Mouse (Mus musculus): ENCODE results near the gene Aplp1. TPM values are rescaled to one million over a fixed set of nuclear protein-coding genes. Genes with fewer than 3 reads are reported as not detected.

Aplp1 gene
- polyA plus RNA-seq, 1 experiment, result 2.3 TPM

DNA sequence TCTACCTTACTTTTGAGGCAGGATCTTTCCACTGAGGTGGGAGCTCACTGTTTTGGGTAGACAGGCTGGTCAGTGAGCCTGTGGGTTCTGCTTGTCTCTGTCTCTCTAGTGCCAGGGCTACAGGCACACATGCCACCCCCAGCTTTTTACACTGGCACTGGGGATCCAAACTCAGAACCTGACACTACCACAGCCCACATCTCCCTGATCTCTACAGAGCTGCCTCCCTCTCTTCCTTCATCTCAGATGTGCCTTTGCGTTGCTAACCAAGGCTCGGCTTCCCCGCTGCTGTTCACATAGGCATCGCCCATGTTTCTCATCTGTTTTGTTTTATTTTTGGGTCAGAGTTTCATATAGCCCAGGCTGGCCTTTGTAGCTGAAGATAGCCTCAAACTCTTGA lies 51.7 kb downstream of the Aplp1 start:
- peak overlapping the region; percentile 51 for H3K4me3 ChIP-seq (ENCODE audit: insufficient read depth, low read length)
- peak overlapping the region; percentile 99 for H3K27ac ChIP-seq (ENCODE audit: insufficient read depth, low read depth, low read length)
- TF ChIP-seq POLR2A (IDR thresholded peaks at IDR 0.05; ENCODE audit: borderline replicate concordance, low read depth, low read length) (no peak), CTCF (IDR thresholded peaks at IDR 0.05; ENCODE audit: low read depth, low read length) (no peak)

DNA sequence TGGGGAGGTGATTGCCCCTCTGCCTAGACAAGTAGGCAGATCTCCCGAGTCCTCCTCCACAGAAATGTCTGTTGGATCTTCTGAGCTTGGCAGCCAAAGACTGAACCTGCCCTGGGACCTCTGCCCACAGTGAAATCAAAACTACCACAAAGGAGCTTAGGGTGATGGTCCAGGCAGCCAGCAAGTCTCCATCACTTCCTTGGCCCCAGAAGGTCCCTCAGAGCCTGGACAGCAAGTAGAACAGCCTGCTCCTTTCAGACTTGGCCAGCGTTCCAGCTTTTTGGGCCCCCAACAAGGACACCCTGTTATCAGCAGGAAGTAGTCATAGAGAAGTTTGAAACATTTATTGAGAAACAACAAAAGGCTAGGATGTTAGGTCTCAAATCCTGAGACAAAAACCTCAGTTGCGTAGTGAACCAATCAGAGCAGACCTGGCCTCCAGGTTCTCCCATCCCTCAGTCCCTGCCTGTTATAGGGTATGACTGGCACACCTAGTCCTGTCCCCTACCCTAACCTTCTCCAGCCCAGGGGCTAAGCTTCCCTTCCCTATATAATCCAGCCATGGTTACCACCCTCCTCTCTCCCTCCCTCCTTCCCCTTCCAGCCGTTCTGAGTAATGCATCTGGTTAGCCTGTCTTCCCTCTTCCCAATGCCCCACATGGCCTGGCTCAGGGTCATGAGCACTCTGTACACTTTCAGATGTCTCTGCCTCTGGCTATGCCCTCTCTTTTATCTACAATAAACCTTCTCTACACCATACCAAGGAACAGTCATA lies 52.4 kb downstream of the Aplp1 start:
- Histone ChIP-seq H3K4me3 (ENCODE audit: insufficient read depth, low read length) (peak overlapping the region; percentile 51), H3K4me1 (ENCODE audit: control insufficient read depth, insufficient read depth, low read length) (peaks cover 21% of the 10 kb centered on the region), H3K27ac (ENCODE audit: insufficient read depth, low read depth, low read length) (peak overlapping the region; percentile 99)
- no peak for TF ChIP-seq POLR2A (IDR thresholded peaks at IDR 0.05; ENCODE audit: borderline replicate concordance, low read depth, low read length)
- no peak for TF ChIP-seq CTCF (IDR thresholded peaks at IDR 0.05; ENCODE audit: low read depth, low read length)

More for the DNA sequence above, 51.7 kb downstream of the Aplp1 start:
- H3K4me1 ChIP-seq (ENCODE audit: control insufficient read depth, insufficient read depth, low read length), result peaks cover 21% of the 10 kb centered on the region

Other genes starting within 250 kb of the Aplp1 start
- 501 and 572 TPM in 2 replicates for gene Capns1, start 246.7 kb downstream of the Aplp1 start, polyA plus RNA-seq (2012; ENCODE audit: insufficient read depth, insufficient read length, missing spikeins)
- gene Polr2i, start 213.6 kb downstream of the Aplp1 start, polyA plus RNA-seq (2012; ENCODE audit: insufficient read depth, insufficient read length, missing spikeins), result 47.6 and 50.3 TPM in 2 replicates
- gene Tbcb, start 213.3 kb downstream of the Aplp1 start, polyA plus RNA-seq (2012; ENCODE audit: insufficient read depth, insufficient read length, missing spikeins), result 83.3 and 108 TPM in 2 replicates
- gene Ovol3, start 209.8 kb downstream of the Aplp1 start, polyA plus RNA-seq (2012; ENCODE audit: insufficient read depth, insufficient read length, missing spikeins), result not detected in 2 replicates
- 0.55 and 1.0 TPM in 2 replicates for gene Thap8, start 165.4 kb downstream of the Aplp1 start, polyA plus RNA-seq (2012; ENCODE audit: insufficient read depth, insufficient read length, missing spikeins)
- gene Wdr62, start 165.1 kb downstream of the Aplp1 start, polyA plus RNA-seq (2012; ENCODE audit: insufficient read depth, insufficient read length, missing spikeins), result 21.4 and 25.8 TPM in 2 replicates
- 0.49 and 1.7 TPM in 2 replicates for gene Clip3, start 153.8 kb downstream of the Aplp1 start, polyA plus RNA-seq (2012; ENCODE audit: insufficient read depth, insufficient read length, missing spikeins)
- 32.8 and 39.9 TPM in 2 replicates for gene Alkbh6, start 136.8 kb downstream of the Aplp1 start, polyA plus RNA-seq (2012; ENCODE audit: insufficient read depth, insufficient read length, missing spikeins)
- 1.2 TPM in 1 of 2 replicates, not detected in the other for gene Syne4, start 130.7 kb downstream of the Aplp1 start, polyA plus RNA-seq (2012; ENCODE audit: insufficient read depth, insufficient read length, missing spikeins)
- not detected in 2 replicates for gene E130208F15Rik, start 123.8 kb downstream of the Aplp1 start, polyA plus RNA-seq (2012; ENCODE audit: insufficient read depth, insufficient read length, missing spikeins)
- 4.5 and 4.6 TPM in 2 replicates for gene Sdhaf1, start 121.6 kb downstream of the Aplp1 start, polyA plus RNA-seq (2012; ENCODE audit: insufficient read depth, insufficient read length, missing spikeins)
- not detected in 2 replicates for gene Lrfn3, start 82.8 kb downstream of the Aplp1 start, polyA plus RNA-seq (2012; ENCODE audit: insufficient read depth, insufficient read length, missing spikeins)
- gene Tyrobp, start 31.8 kb downstream of the Aplp1 start, polyA plus RNA-seq (2012; ENCODE audit: insufficient read depth, insufficient read length, missing spikeins), result 3,702 and 3,978 TPM in 2 replicates
- gene Hcst, start 25.7 kb downstream of the Aplp1 start, polyA plus RNA-seq (2012; ENCODE audit: insufficient read depth, insufficient read length, missing spikeins), result 53.0 and 56.7 TPM in 2 replicates
- 18.6 and 22.4 TPM in 2 replicates for gene Nfkbid, start 23.8 kb downstream of the Aplp1 start, polyA plus RNA-seq (2012; ENCODE audit: insufficient read depth, insufficient read length, missing spikeins)
- gene Kirrel2, start 12.2 kb upstream of the Aplp1 start, polyA plus RNA-seq (2012; ENCODE audit: insufficient read depth, insufficient read length, missing spikeins), result not detected in 2 replicates
- not detected in 2 replicates for gene Nphs1, start 12.8 kb upstream of the Aplp1 start, polyA plus RNA-seq (2012; ENCODE audit: insufficient read depth, insufficient read length, missing spikeins)
- gene Prodh2, start 48.1 kb upstream of the Aplp1 start, polyA plus RNA-seq (2012; ENCODE audit: insufficient read depth, insufficient read length, missing spikeins), result not detected in 2 replicates
- gene Arhgap33, start 89.5 kb upstream of the Aplp1 start, polyA plus RNA-seq (2012; ENCODE audit: insufficient read depth, insufficient read length, missing spikeins), result 8.4 and 9.5 TPM in 2 replicates
- gene Hspb6, start 106.6 kb upstream of the Aplp1 start, polyA plus RNA-seq (2012; ENCODE audit: insufficient read depth, insufficient read length, missing spikeins), result 12.0 and 14.6 TPM in 2 replicates
- 8.8 and 12.2 TPM in 2 replicates for gene Proser3, start 106.8 kb upstream of the Aplp1 start, polyA plus RNA-seq (2012; ENCODE audit: insufficient read depth, insufficient read length, missing spikeins)
- 29.6 and 44.3 TPM in 2 replicates for gene Lin37, start 114.3 kb upstream of the Aplp1 start, polyA plus RNA-seq (2012; ENCODE audit: insufficient read depth, insufficient read length, missing spikeins)
- 62.1 and 74.5 TPM in 2 replicates for gene U2af1l4, start 117.8 kb upstream of the Aplp1 start, polyA plus RNA-seq (2012; ENCODE audit: insufficient read depth, insufficient read length, missing spikeins)
- gene Gm49396, start 117.8 kb upstream of the Aplp1 start, polyA plus RNA-seq (2012; ENCODE audit: insufficient read depth, insufficient read length, missing spikeins), result 7.9 and 12.2 TPM in 2 replicates
- 204 and 236 TPM in 2 replicates for gene Psenen, start 118.1 kb upstream of the Aplp1 start, polyA plus RNA-seq (2012; ENCODE audit: insufficient read depth, insufficient read length, missing spikeins)
- 1.3 and 2.1 TPM in 2 replicates for gene Igflr1, start 119.9 kb upstream of the Aplp1 start, polyA plus RNA-seq (2012; ENCODE audit: insufficient read depth, insufficient read length, missing spikeins)
- 36.2 and 38.4 TPM in 2 replicates for gene Kmt2b, start 143.2 kb upstream of the Aplp1 start, polyA plus RNA-seq (2012; ENCODE audit: insufficient read depth, insufficient read length, missing spikeins)
- gene Zbtb32, start 153.4 kb upstream of the Aplp1 start, polyA plus RNA-seq (2012; ENCODE audit: insufficient read depth, insufficient read length, missing spikeins), result 0.45 TPM in 1 of 2 replicates, not detected in the other
- not detected in 2 replicates for gene Upk1a, start 167.3 kb upstream of the Aplp1 start, polyA plus RNA-seq (2012; ENCODE audit: insufficient read depth, insufficient read length, missing spikeins)
- 553 and 612 TPM in 2 replicates for gene Cox6b1, start 180.6 kb upstream of the Aplp1 start, polyA plus RNA-seq (2012; ENCODE audit: insufficient read depth, insufficient read length, missing spikeins)
- not detected in 2 replicates for gene Etv2, start 190.3 kb upstream of the Aplp1 start, polyA plus RNA-seq (2012; ENCODE audit: insufficient read depth, insufficient read length, missing spikeins)
- 59.6 and 69.7 TPM in 2 replicates for gene Rbm42, start 204.8 kb upstream of the Aplp1 start, polyA plus RNA-seq (2012; ENCODE audit: insufficient read depth, insufficient read length, missing spikeins)
- gene Haus5, start 219.5 kb upstream of the Aplp1 start, polyA plus RNA-seq (2012; ENCODE audit: insufficient read depth, insufficient read length, missing spikeins), result 16.8 and 18.7 TPM in 2 replicates
- gene Pmis2, start 226.1 kb upstream of the Aplp1 start, polyA plus RNA-seq (2012; ENCODE audit: insufficient read depth, insufficient read length, missing spikeins), result not detected in 2 replicates